Mouse (Mus musculus) lung, adult 2 months (tissue): ENCODE results near the gene Col8a2.

Experiments
- CTCF ChIP-seq: fragments of 200-500 bp; IDR thresholded peaks from 2 replicates; pipeline ENCODE4 v1.5.1; 2011; ENCODE audit warnings: mild to moderate bottlenecking, low read length, control low read depth; ENCODE audit not compliant: insufficient read depth
- POLR2A ChIP-seq: fragments of 200-500 bp; IDR thresholded peaks from 2 replicates; pipeline ENCODE4 v1.6.1; 2011; ENCODE audit warnings: low read depth, mild to moderate bottlenecking, control low read depth, low read length, borderline replicate concordance; ENCODE audit errors: extremely low read depth

GRCm38 (mm10) chr4:126269292-126269691, 17.3 kb upstream of the Col8a2 start:
- TF ChIP-seq POLR2A (no peak), CTCF (no peak)
